Mouse (Mus musculus): Measurements from ENCODE around the gene Shank2.

Gene Shank2

DNA sequence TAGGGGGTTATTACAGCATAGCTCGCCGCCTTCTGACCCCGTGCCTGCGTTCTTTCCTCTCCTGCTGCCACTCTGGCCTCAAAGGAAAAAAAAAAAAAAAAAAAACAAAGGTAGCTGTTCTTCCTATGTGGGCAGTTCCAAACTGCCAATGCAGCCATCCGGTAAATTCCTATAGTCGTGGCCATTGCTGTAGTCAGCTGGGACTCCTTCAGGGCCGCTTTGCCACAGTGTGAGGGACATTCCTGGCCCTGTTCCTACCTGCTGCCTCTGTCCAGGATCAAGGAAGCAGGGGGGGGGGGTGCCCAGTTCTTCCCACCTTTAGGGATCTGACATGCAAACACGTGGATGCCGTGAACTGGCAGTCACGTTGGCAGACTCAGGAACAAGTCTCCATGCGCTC lies 29.1 kb downstream of the Shank2 start:
- no peak for DNase-seq (ENCODE audit: low spot score)

- DNase-seq (ENCODE audit: low spot score), result no peak
These were observed 29.9 kb downstream of the Shank2 start for GRCm38 (mm10) chr7:144031611-144032010.

- no peak for DNase-seq (ENCODE audit: low spot score)
These were observed 35.8 kb downstream of the Shank2 start for GRCm38 (mm10) chr7:144037541-144037940.

- peak; percentile 75 for DNase-seq (ENCODE audit: low spot score)
These were observed 36.4 kb downstream of the Shank2 start for GRCm38 (mm10) chr7:144037966-144038669.

GRCm38 (mm10) chr7:144038741-144039140 lies 37.0 kb downstream of the Shank2 start:
- DNase-seq (ENCODE audit: low spot score), result no peak

DNA sequence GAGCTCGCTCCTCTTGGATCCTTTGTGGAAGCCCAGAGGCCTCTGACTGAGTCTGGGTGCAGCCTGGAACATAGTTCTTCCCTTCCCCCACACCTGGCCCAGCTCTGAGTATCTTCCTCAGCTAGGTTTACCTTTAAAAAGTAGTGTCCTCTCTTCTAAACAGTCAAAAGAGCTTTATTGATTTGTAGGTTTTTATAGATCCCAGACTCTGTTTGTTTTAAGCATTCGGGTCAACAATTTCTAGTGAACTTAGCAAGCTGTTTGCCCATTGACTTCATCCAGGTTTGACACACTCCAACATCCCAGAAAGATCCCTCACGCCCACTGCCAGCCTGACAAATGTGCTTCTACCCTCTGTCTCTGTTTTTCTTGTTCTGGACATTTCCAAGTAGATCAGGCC lies 38.6 kb downstream of the Shank2 start:
- no peak for DNase-seq (ENCODE audit: low spot score)

- peak; percentile 54 for DNase-seq (ENCODE audit: low spot score)
These were observed 50.3 kb downstream of the Shank2 start for GRCm38 (mm10) chr7:144052076-144052475.

DNA sequence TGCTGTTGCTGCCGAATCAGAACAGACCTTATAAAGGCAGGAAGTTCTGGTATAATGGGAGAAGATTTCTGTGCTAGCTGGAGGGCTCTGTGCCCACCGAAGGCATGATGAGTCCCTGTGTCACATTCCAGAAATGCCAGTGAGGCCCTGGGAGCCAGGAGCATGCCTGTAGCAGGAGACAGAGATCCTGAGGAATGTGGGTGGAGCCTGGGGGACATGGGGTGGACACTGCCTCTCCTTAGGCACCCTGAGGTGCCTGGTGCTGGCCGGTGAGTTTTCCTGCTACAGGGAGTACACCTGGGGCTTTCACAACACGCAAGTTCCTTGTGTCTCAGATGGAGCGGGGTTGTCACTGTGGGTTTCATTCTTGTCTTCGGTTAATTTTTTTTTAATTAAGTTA lies 53.5 kb downstream of the Shank2 start:
- no peak for DNase-seq (ENCODE audit: low spot score)

DNA sequence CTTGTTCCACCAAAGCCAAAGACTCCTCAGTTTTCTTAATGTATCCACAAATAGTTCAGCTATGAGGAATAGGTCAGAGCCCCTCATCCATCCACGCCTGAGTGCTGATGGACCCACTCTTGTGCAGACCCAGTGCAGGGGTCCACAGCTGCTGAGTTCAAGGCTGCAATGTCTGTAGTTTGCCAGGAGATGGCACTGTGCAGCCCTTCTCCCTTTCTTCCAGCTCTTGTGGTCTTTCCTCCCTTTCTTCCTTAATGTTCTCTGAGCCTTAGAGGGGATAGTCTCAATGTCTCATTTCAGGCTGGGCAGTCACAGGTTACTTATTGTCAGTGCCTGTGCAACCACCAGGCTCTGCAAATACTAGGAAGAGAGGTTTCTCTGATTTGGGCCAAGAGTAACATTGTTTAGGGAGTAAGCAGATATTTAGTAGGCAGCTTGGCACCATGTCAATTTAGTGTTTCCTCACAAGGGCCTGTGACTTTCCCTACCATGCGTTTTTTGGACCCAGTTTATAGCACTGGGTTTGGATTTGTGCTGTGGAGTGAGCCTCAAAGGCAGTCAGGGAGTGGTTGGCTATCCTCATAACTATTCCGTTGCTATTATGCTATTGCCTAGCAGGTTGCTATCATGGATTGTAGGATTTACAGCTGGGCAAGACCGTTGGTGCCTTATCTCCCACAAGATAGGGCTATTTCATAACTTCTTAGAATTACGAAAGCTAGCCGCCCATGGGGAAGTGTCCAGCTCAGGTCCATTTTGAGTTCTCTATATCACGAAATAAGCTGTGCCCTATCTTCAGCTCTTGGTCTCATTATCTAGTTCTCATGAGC lies 54.2 kb downstream of the Shank2 start:
- no peak for DNase-seq (ENCODE audit: low spot score)

DNA sequence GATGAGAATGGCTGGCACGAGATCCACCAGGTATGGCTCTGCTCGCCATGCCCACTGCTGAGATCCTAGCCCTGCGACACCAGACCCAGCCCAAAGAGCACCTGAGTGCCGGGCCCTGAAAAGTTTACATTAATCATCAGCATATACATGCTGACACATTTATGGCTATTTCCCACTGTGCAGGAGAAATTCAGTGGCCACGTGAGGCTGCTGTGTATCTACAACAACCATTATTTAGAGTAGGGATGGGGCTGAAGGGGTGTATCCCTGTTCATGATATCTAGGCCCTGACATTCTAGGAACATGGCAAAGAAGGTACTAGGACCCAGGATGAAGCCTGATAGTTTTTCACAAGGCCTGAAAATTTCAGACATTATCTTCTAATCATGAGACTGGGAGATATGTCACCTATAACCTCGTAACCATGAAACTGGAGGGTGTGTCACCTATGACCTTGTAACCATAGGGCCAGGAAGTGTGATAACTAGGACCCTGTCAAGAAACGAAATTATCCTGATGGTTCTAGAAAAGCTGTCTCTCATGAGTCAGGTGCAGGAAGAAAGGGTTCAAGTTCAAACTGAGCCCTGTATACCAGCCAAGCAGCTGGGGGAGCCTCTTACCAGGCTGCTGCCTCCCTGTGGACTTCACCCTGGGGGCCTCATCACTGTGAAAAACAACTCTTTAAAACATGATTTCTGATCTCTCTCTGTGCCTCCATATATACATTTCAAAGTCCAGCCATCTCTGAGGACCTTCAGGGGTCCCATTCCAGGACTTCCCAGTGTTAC lies 68.6 kb downstream of the Shank2 start:
- DNase-seq (ENCODE audit: low spot score), result no peak

DNA sequence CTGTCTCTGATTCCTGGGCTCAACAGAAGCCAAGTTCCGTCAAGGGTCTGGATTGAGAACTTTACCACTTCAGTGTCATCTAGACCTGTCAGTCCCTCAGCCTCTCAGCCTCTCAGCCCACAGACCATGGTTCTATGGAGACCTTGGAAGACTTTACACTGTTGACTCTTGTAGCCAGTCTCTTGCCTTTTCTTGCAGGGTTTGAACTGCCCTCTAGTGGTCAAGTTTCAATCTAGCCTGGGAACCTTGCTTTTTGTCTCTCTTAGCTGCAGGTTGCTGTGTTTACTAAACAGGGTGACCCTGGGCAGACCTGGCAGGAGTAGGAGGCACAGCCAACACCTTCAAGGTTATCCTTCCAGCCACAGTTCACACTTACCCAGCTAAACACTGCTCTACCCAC lies 70.5 kb downstream of the Shank2 start:
- no peak for DNase-seq (ENCODE audit: low spot score)

DNA sequence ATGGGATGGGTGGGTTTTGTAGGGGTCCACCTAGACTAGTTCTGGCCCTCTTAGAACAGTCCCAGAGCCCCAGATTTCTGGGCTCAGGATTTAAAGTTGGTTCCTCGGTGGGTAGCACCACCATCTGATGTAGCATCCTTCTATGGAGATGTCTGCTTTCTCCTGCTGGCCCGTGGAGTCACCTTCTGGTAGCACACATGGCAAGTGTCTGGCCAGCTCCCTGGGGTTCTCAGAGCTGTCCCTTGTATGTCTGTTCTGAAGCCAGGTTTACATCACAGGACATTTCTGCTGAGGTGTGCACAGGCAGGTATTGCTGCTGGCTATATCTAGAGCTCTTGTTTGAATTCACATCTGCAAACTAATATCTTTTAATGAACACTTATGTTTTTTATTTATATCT lies 71.1 kb downstream of the Shank2 start:
- no peak for DNase-seq (ENCODE audit: low spot score)

- DNase-seq (ENCODE audit: low spot score), result peak; percentile 90
These were observed 73.0 kb downstream of the Shank2 start for GRCm38 (mm10) chr7:144074718-144075117.

DNA sequence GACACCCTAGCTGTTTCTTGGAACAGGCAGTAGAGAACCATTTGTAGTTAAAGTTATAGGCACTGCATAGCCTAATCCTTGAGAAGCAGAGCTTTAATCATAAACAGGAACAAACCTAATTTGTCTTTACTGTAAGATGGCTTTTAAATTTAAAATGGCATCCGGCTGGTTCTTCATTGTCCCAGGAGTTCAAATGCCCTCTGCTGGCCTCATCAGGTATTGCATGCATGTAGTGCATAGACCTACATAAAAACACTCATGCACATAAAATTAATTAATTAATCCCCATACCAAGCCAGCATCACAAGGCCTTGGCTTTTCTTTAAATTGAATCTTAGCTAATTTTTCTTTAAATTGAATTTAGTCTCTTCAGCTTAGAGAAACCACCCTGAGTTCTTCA lies 76.9 kb downstream of the Shank2 start:
- DNase-seq (ENCODE audit: low spot score), result peak; percentile 68

DNA sequence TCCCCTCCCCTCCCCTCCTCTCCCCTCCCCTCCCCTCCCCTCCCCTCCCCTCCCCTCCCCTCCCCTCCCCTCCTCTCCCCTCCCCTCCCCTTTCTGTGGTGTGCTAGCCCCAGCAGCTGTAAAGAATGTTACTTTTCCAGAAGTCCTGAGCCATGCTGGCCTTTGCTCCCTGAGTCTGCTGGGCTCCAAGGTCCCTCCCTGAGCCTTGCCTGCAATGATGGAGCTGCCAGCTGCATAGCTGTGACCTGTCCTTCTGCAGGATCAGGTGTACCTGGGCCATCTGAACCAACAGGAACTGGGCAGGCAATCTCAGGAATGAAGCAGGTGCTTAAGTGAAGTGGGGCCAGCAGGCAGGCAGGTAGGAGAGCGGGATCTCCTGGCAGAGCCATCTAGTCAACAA lies 78.1 kb downstream of the Shank2 start:
- DNase-seq (ENCODE audit: low spot score), result no peak

DNA sequence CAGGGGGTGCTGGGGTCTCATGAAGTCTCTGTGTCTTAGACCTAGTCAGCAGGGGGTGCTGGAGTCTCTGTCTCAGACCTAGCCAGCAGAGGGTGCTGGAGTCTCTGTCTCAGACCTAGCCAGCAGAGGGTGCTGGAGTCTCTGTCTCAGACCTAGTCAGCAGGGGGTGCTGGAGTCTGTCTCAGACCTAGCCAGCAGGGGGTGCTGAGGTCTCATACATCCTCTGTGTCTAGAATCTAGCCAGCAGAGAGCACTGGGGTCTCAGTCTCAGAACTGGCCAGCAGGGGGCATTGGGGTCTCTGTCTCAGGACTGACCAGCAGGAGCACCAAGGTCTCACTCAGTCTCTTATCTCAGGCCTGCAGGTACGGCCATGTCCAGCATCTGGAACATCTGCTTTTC lies 79.7 kb downstream of the Shank2 start:
- peak; percentile 67 for DNase-seq (ENCODE audit: low spot score)

DNA sequence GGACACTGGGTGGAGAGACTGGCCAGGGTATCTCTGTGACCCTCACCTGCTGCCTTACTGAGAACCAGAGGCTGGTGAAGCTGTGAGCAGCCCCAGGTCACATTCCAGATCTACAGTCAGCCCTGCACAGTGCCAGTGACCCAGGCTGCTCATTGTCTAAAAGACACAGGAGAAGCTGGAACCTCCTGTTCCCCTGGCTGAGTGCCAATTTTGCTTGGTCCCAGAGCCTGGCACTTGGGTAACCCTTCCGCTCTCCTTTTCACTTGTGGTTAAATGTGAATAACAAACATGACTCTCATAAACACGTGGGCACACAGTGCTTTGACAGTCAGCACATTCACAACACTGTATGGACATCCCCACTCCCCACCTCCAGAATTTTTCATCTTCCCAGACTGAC lies 80.2 kb downstream of the Shank2 start:
- peak; percentile 55 for DNase-seq (ENCODE audit: low spot score)

GRCm38 (mm10) chr7:144087277-144087676 lies 85.5 kb downstream of the Shank2 start:
- DNase-seq (ENCODE audit: low spot score), result no peak

- DNase-seq (ENCODE audit: low spot score), result no peak
These were observed 92.4 kb downstream of the Shank2 start for GRCm38 (mm10) chr7:144094132-144094531.

DNA sequence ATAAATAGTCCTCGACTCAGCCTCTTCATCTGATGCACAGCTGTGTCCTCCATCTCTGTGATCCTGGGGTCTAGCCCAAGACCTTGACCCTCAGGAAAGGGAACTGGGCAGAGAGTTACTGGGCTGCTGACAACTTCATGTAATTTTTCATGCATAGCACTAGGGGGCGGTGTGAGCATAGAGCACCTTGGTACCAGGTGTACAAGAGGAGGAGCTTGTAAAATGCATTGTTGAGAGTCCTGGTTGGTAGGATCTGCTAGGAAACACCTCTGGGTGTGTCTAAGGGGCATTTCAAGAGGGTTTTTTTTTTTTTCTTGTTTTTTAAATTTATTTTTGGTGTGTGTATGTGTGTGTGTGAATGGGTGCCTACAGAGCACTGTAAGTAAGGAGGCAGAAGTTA lies 95.6 kb downstream of the Shank2 start:
- DNase-seq (ENCODE audit: low spot score), result peak; percentile 52

DNA sequence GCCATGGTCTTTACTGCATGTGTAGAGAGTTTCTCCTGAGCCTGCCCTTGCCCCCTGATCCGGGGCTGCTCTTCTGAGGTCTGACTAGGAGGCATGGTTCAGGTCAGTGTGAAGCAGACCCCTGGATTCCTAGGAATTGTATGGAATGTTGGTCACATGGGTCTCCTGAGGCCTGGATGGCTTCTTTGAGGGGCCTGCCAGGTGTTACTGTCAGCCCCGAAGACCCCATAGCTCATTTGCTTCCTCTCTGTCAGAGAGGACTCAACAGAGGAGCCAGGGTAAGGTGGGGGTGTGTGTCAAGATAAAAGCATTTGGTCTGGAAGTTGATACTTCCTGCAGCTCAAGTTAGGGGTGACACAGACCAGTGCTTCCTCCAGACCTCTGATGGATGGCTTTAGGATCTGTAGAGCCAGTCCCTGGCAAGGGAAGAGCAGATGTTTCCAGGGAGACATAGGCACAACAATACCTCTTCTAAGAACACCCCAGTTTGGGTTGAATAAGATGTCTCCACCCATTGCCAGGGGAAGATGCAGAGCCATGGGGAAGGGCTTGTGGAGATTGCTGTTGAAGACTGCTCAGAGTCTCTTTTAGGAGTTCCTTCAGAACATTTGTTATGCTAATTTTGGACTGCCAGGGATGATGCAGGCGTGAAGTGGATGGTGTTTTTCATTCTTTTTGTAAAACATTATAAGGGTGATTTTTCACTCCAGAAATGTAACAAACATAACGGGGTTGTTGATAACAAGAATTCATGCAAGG lies 100.7 kb downstream of the Shank2 start:
- DNase-seq (ENCODE audit: low spot score), result no peak

- DNase-seq (ENCODE audit: low spot score), result no peak
These were observed 104.2 kb downstream of the Shank2 start for GRCm38 (mm10) chr7:144105952-144106351.
